Mouse (Mus musculus) kidney, embryonic 16.5 days (tissue): ENCODE measurements around the gene Spint2. TPM values are rescaled to one million over a fixed set of nuclear protein-coding genes. Genes with fewer than 3 reads are reported as not detected.
"Not testable (repeated sequence)": the region's sequence is repeated elsewhere in the genome, so short reads cannot be mapped to it uniquely, and the experiment has no call there.

Source experiments
- ATAC-seq: fragments of 200-750 bp; cut with Nextera tagmentation; 2 replicates; pipeline ENCODE4 v1.8.0; 2017; ENCODE audit warnings: moderate TSS enrichment; ENCODE audit not compliant: low FRiP score, low TSS enrichment
- H3K27ac ChIP-seq: fragments of 300-500 bp; sonication (generic); 2 replicates; pipeline ENCODE4 v1.5.1; 2014; ENCODE audit warnings: low read length
- H3K27me3 ChIP-seq: fragments of 300-500 bp; sonication (generic); 2 replicates; pipeline ENCODE4 v1.6.1; 2014; ENCODE audit warnings: low read length, control low read depth, mixed read lengths; ENCODE audit not compliant: insufficient read depth
- H3K36me3 ChIP-seq: fragments of 300-500 bp; sonication (generic); 2 replicates; pipeline ENCODE4 v1.6.1; 2014; ENCODE audit warnings: low read length, control low read depth, mixed read lengths; ENCODE audit not compliant: insufficient read depth
- H3K4me1 ChIP-seq: fragments of 300-500 bp; sonication (generic); 2 replicates; pipeline ENCODE4 v1.6.1; 2014; ENCODE audit warnings: low read length, control low read depth, mixed read lengths; ENCODE audit not compliant: insufficient read depth
- H3K4me2 ChIP-seq: fragments of 300-500 bp; sonication (generic); replicated peaks from 2 replicates; pipeline ENCODE4 v1.6.1; 2014; ENCODE audit warnings: low read depth, low read length
- H3K4me3 ChIP-seq: fragments of 300-500 bp; sonication (generic); 2 replicates; pipeline ENCODE4 v1.5.1; 2014; ENCODE audit warnings: mild to moderate bottlenecking, low read length
- H3K9ac ChIP-seq: fragments of 300-500 bp; sonication (generic); replicated peaks from 2 replicates; pipeline ENCODE4 v1.6.1; 2014; ENCODE audit warnings: low read length
- H3K9me3 ChIP-seq: fragments of 300-500 bp; sonication (generic); 2 replicates; pipeline ENCODE4 v1.6.1; 2016; ENCODE audit warnings: low read length, control low read depth
- WGBS: fragments of 180-500 bp; shearing (Covaris S2); extraction: QIAGEN DNeasy Blood & Tissue Kit; methylation state at CpG from one replicate; pipeline ENCODE4 v1.1.7; 2014; 5-methylcytosine and 5-hydroxymethylcytosine counted together
- polyA plus RNA-seq: library from polyadenylated mRNA; unstranded; fragments of >200 nt; fragmentation: Nextera tagmentation; extraction: Ambion mirVana; gene quantifications from 2 replicates; pipeline ENCODE4 v1.2.1, GENCODE M21; 2015

Gene Spint2
- polyA plus RNA-seq, 1 experiment from 2014 or later: 295 TPM

DNA sequence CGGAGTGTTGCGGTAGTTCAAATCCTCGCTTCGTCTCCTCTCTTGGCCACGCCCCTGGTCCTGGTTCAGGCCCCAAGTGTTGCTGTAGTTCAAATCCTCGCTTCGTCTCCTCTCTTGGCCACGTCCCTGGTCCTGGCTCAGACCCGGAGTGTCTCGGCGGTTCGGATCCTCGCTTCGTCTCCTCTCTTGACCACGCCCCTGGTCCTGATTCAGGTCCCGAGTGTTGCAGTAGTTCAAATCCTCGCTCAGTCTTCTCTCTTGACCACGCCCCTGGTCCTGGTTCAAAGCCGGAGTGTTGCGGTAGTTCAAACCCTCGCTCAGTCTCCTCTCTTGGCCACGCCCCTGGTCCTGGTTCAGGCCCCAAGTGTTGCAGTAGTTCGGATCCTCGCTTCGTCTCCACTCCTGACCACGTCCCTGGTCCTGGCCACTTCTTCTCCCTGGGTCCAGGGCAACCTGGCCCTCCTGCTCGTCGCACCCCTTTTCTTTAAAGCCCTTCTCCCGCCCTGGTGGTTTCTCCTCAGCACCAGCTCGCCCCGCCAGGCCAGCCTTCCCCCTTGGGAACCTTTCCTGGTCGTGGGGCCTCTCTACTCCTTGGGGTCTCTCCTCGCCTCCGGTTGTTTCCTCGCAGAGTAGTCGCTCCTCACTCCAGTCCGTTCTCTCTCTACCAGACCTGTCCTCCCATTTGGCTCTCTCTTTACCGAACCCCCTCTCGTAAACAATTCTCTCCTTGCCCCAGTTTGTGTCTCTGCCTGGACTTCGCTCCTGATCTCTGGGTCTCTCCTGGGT, 68.7 kb downstream of the Spint2 start:
- peaks cover 23% of the 10 kb centered on the region for H3K9me3 ChIP-seq
- H3K4me1 ChIP-seq: peaks cover 14% of the 10 kb centered on the region; the same call in 1 of the 2 replicates
- not testable (repeated sequence) for H3K27ac ChIP-seq, H3K36me3 ChIP-seq, H3K27me3 ChIP-seq, H3K9ac ChIP-seq
- 13% methylated on average over 40 of the region's 40 CpGs for WGBS
- H3K4me3 ChIP-seq: peak overlapping the region; percentile 11; the same call in 1 of the 2 replicates
- H3K4me2 ChIP-seq: peak overlapping the region; percentile 36
- peak; percentile 5; the same call in 1 of the 2 replicates for ATAC-seq

DNA sequence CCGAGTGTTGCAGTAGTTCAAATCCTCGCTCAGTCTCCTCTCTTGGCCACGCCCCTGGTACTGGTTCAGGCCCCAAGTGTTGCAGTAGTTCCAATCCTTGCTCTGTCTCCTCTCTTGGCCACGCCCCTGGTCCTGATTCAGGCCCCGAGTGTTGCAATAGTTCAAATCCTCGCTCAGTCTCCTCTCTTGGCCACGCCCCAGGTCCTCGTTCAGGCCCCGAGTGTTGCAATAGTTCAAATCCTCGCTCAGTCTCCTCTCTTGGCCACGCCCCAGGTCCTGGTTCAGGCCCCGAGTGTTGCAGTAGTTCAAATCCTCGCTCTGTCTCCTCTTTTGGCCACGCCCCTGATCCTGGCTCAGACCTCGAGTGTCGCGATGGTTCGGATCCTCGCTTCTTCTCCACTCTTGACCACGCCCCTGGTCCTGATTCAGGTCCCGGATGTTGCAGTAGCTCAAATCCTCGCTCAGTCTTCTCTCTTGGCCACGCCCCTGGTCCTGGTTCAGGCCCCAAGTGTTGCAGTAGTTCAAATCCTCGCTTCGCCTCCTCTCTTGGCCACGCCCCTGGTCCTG, 69.4 kb downstream of the Spint2 start:
- Histone ChIP-seq H3K4me3 (peak overlapping the region; percentile 51), H3K4me2 (peak overlapping the region; percentile 62), H3K9me3 (peaks cover 19% of the 10 kb centered on the region), H3K36me3 (no peaks in the 10 kb centered on the region), H3K27me3 (no peaks in the 10 kb centered on the region), H3K4me1 (peaks cover 14% of the 10 kb centered on the region; the same call in 1 of the 2 replicates), H3K27ac (peak overlapping the region; percentile 90; the same call in 1 of the 2 replicates), H3K9ac (peak overlapping the region; percentile 60; the same call in 1 of the 2 replicates)
- 18% methylated on average over 26 of the region's 26 CpGs for WGBS
- ATAC-seq: no peak

DNA sequence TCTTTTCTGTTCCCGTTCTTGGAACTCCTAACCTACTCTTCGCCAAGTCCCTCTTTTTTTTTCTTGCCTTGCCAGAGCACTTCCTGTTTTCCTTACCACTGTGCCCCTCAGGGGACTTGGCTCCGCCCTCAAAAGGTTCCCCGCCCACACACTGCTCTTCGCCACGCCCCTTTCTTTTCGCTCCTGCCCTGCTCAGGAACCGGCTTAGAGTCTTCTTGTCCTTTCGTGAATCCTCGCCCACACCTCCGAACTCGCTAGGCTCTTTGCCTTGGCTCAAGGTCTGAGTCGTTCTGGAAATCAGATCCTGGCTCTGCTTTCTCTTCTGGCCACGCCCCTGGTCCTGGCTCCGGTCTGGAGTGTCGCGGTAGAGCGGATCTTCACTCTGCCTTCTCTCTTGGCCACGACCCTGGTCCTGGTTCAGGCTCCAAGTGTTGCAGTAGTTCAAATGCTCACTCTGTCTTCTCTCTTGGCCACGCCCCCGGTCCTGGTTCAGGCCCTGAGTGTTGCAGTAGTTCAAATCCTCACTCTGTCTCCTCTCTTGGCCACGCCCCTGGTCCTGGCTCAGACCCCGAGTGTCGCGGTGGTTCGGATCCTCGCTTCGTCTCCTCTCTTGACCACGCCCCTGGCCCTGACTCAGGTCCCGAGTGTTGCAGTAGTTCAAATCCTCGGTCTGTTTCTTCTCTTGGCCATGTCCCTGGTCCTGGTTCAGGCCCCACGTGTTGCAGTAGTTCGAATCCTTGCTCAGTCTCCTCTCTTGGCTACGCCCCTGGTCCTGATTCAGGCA, 70.1 kb downstream of the Spint2 start:
- H3K4me3 ChIP-seq: peak overlapping the region; percentile 51
- H3K9ac ChIP-seq: peak overlapping the region; percentile 60
- peak overlapping the region; percentile 90 for H3K27ac ChIP-seq
- peak; percentile 77 for ATAC-seq
- peaks cover 14% of the 10 kb centered on the region; the same call in 1 of the 2 replicates for H3K4me1 ChIP-seq
- H3K36me3 ChIP-seq: no peaks in the 10 kb centered on the region
- H3K27me3 ChIP-seq: no peaks in the 10 kb centered on the region
- WGBS: 5% methylated on average over 34 of the region's 34 CpGs
- peaks cover 15% of the 10 kb centered on the region for H3K9me3 ChIP-seq
- H3K4me2 ChIP-seq: peak overlapping the region; percentile 62

DNA sequence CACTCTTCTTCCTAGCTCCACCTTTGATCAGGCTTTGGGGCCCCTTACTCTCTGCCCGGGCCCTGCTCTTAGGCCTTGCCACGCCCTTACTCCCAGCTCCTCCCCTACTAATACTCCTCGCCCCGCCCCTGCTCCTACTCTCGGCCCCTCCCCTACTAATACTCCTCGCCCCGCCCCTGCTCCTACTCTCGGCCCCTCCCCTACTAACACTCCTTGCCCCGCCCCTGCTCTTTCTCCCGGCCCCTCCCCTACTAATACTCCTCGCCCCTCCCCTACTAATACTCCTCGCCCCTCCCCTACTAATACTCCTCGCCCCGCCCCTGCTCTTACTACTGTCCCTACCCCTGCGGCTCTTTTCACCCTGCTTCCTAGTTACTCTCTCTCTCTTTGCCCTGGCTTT, 70.7 kb downstream of the Spint2 start:
- H3K4me2 ChIP-seq: peak overlapping the region; percentile 62
- WGBS: 23% methylated on average over 13 of the region's 15 CpGs
- H3K27ac ChIP-seq: peak overlapping the region; percentile 90
- H3K9ac ChIP-seq: 0 out of 2 replicates have a peak overlapping the region, but pooled peaks have one; percentile 60
- H3K36me3 ChIP-seq, H3K27me3 ChIP-seq, H3K9me3 ChIP-seq: not testable (repeated sequence)
- peak; percentile 32; the same call in 1 of the 2 replicates for ATAC-seq
- peaks cover 14% of the 10 kb centered on the region; the same call in 1 of the 2 replicates for H3K4me1 ChIP-seq
- H3K4me3 ChIP-seq: peak overlapping the region; percentile 51

Other genes with a start within 250 kb of the Spint2 start
- gene Ryr1, start 156.7 kb downstream of the Spint2 start, polyA plus RNA-seq: 0.97 and 1.4 TPM in 2 replicates
- 0.66 and 0.84 TPM in 2 replicates for gene Rasgrp4, start 147.1 kb downstream of the Spint2 start, polyA plus RNA-seq
- gene Fam98c, start 125.7 kb downstream of the Spint2 start, polyA plus RNA-seq: 20.0 and 20.4 TPM in 2 replicates
- gene Ggn, start 111.7 kb downstream of the Spint2 start, polyA plus RNA-seq: 0.94 and 1.0 TPM in 2 replicates
- 3.4 and 4.6 TPM in 2 replicates for gene Spred3, start 111.5 kb downstream of the Spint2 start, polyA plus RNA-seq
- 270 and 282 TPM in 2 replicates for gene Psmd8, start 101.2 kb downstream of the Spint2 start, polyA plus RNA-seq
- 0.63 and 1.2 TPM in 2 replicates for gene Catsperg1, start 67.9 kb downstream of the Spint2 start, polyA plus RNA-seq
- 1.5 and 1.7 TPM in 2 replicates for gene Kcnk6, start 49.4 kb downstream of the Spint2 start, polyA plus RNA-seq
- 134 and 143 TPM in 2 replicates for gene Yif1b, start 43.6 kb downstream of the Spint2 start, polyA plus RNA-seq
- 7.5 and 8.5 TPM in 2 replicates for gene 2200002D01Rik, start 33.4 kb downstream of the Spint2 start, polyA plus RNA-seq
- gene Ppp1r14a, start 7.4 kb upstream of the Spint2 start, polyA plus RNA-seq: 19.6 and 25.1 TPM in 2 replicates
- 3.0 and 3.5 TPM in 2 replicates for gene Dpf1, start 22.0 kb upstream of the Spint2 start, polyA plus RNA-seq
- 15.3 and 15.8 TPM in 2 replicates for gene Sipa1l3, start 236.7 kb upstream of the Spint2 start, polyA plus RNA-seq